Mouse (Mus musculus) embryonic facial prominence, embryonic 15.5 days (tissue): ENCODE data around the gene Slc41a2. TPM values are rescaled to one million over a fixed set of nuclear protein-coding genes. Genes with fewer than 3 reads are reported as not detected.
A peak's percentile ranks its signal among the peaks of the same experiment; 100 is the strongest.
"Not testable (repeated sequence)": the region's sequence is repeated elsewhere in the genome, so short reads cannot be mapped to it uniquely, and the experiment has no call there.

Experiments
- ATAC-seq: fragments of 200-750 bp; cut with Nextera tagmentation; 2 replicates; pipeline ENCODE4 v1.8.0; 2017; ENCODE audit warnings: low read depth, moderate TSS enrichment; ENCODE audit not compliant: insufficient number of reproducible peaks, low FRiP score, low TSS enrichment
- H3K27ac ChIP-seq: fragments of 300-500 bp; sonication (generic); replicated peaks from 2 replicates; pipeline ENCODE4 v1.5.1; 2015; ENCODE audit warnings: mild to moderate bottlenecking, inconsistent platforms
- H3K27me3 ChIP-seq: fragments of 300-500 bp; sonication (generic); 2 replicates; pipeline ENCODE4 v1.6.1; 2015; ENCODE audit warnings: inconsistent platforms
- H3K36me3 ChIP-seq: fragments of 300-500 bp; sonication (generic); 2 replicates; pipeline ENCODE4 v1.6.1; 2015; ENCODE audit warnings: mild to moderate bottlenecking, inconsistent platforms
- H3K4me1 ChIP-seq: fragments of 300-500 bp; sonication (generic); 2 replicates; pipeline ENCODE4 v1.6.1; 2015; ENCODE audit warnings: inconsistent platforms
- H3K4me2 ChIP-seq: fragments of 300-500 bp; sonication (generic); replicated peaks from 2 replicates; pipeline ENCODE4 v1.6.1; 2015; ENCODE audit warnings: mild to moderate bottlenecking, inconsistent platforms
- H3K4me3 ChIP-seq: fragments of 300-500 bp; sonication (generic); replicated peaks from 2 replicates; pipeline ENCODE4 v1.5.1; 2015; ENCODE audit warnings: mild to moderate bottlenecking, inconsistent platforms
- H3K9ac ChIP-seq: fragments of 300-500 bp; sonication (generic); 2 replicates; pipeline ENCODE4 v1.6.1; 2015; ENCODE audit warnings: inconsistent platforms
- H3K9me3 ChIP-seq: fragments of 300-500 bp; sonication (generic); replicated peaks from 2 replicates; pipeline ENCODE4 v1.6.1; 2016; ENCODE audit warnings: inconsistent platforms
- WGBS: fragments of 180-500 bp; shearing (Covaris S2); methylation state at CpG from one replicate; pipeline ENCODE4 v1.1.7; 2015; 5-methylcytosine and 5-hydroxymethylcytosine counted together
- polyA plus RNA-seq: library from polyadenylated mRNA; unstranded; fragments of >200 nt; fragmentation: Nextera tagmentation; extraction: Ambion mirVana; gene quantifications from 2 replicates; pipeline ENCODE4 v1.2.1, GENCODE M21; 2015

The Slc41a2 gene
- polyA plus RNA-seq, 1 experiment from 2014 or later, result 2.3 TPM

GRCm38 (mm10) chr10:83374045-83374656 is 36.5 kb upstream of the Slc41a2 start:
- Histone ChIP-seq H3K9me3 (no peaks in the 10 kb centered on the region), H3K27ac (no peak overlapping the region), H3K4me2 (no peak overlapping the region), H3K27me3 (no peaks in the 10 kb centered on the region), H3K4me1 (no peaks in the 10 kb centered on the region), H3K36me3 (peaks cover 33% of the 10 kb centered on the region), H3K9ac (no peak overlapping the region), H3K4me3 (no peak overlapping the region)
- ATAC-seq, result no peak
- WGBS, result 87% methylated on average over 3 of the region's 3 CpGs

GRCm38 (mm10) chr10:83368918-83369317 is 31.2 kb upstream of the Slc41a2 start:
- 83% methylated on average over 5 of the region's 5 CpGs for WGBS
- Histone ChIP-seq H3K27me3 (no peaks in the 10 kb centered on the region), H3K9ac (no peak overlapping the region), H3K4me3 (no peak overlapping the region), H3K4me2 (no peak overlapping the region), H3K36me3 (peaks cover 73% of the 10 kb centered on the region), H3K27ac (no peak overlapping the region), H3K4me1 (no peaks in the 10 kb centered on the region), H3K9me3 (no peaks in the 10 kb centered on the region)
- no peak for ATAC-seq

GRCm38 (mm10) chr10:83363451-83363850 is 25.8 kb upstream of the Slc41a2 start:
- Histone ChIP-seq H3K9ac (no peak overlapping the region), H3K4me1 (peaks cover 13% of the 10 kb centered on the region), H3K36me3 (peaks cover 51% of the 10 kb centered on the region), H3K4me3 (no peak overlapping the region), H3K27me3 (no peaks in the 10 kb centered on the region), H3K27ac (no peak overlapping the region), H3K9me3 (no peaks in the 10 kb centered on the region), H3K4me2 (no peak overlapping the region)
- WGBS, result 93% methylated on average over 8 of the region's 8 CpGs
- no peak for ATAC-seq

GRCm38 (mm10) chr10:83361643-83362382 is 24.1 kb upstream of the Slc41a2 start:
- H3K36me3 ChIP-seq, result peaks cover 35% of the 10 kb centered on the region
- no peak for ATAC-seq
- H3K9ac ChIP-seq, result no peak overlapping the region
- WGBS, result 43% methylated on average over 5 of the region's 5 CpGs
- H3K27me3 ChIP-seq, result no peaks in the 10 kb centered on the region
- H3K9me3 ChIP-seq, result no peaks in the 10 kb centered on the region
- H3K4me3 ChIP-seq, result peak overlapping the region; percentile 80; the same call in 1 of the 2 replicates
- H3K4me1 ChIP-seq, result peaks cover 13% of the 10 kb centered on the region
- peak overlapping the region; percentile 25; the same call in 1 of the 2 replicates for H3K4me2 ChIP-seq
- no peak overlapping the region for H3K27ac ChIP-seq

- Histone ChIP-seq H3K27ac (peak overlapping the region; percentile 85), H3K9me3 (no peaks in the 10 kb centered on the region), H3K27me3 (no peaks in the 10 kb centered on the region), H3K36me3 (peaks cover 20% of the 10 kb centered on the region), H3K4me1 (peaks cover 13% of the 10 kb centered on the region), H3K9ac (peak overlapping the region; percentile 76), H3K4me3 (peak overlapping the region; percentile 80), H3K4me2 (peak overlapping the region; percentile 78)
- WGBS, result under 1% methylated on average over 40 of the region's 40 CpGs
- ATAC-seq, result peak; percentile 78
Observed at GRCm38 (mm10) chr10:83360356-83360755, 22.7 kb upstream of the Slc41a2 start.

GRCm38 (mm10) chr10:83359956-83360355 is 22.3 kb upstream of the Slc41a2 start, which contains the start of gene D10Wsu102e:
Gene D10Wsu102e (plus strand): TSS chr10:83360221.
- no peaks in the 10 kb centered on the region for H3K9me3 ChIP-seq
- peak; percentile 97 for ATAC-seq
- peak within 1 kb of the TSS; percentile 78 for H3K4me2 ChIP-seq
- H3K9ac ChIP-seq, result peak within 1 kb of the TSS; percentile 76
- H3K4me1 ChIP-seq, result peaks cover 13% of the 10 kb centered on the region
- no peaks in the 10 kb centered on the region for H3K27me3 ChIP-seq
- peaks cover 17% of the 10 kb centered on the region for H3K36me3 ChIP-seq
- WGBS, result under 1% methylated on average over 30 of the region's 30 CpGs
- H3K4me3 ChIP-seq, result peak within 1 kb of the TSS; percentile 80
- peak within 1 kb of the TSS; percentile 85 for H3K27ac ChIP-seq

GRCm38 (mm10) chr10:83359451-83359850 is 21.8 kb upstream of the Slc41a2 start:
- ATAC-seq, result no peak
- no peaks in the 10 kb centered on the region for H3K27me3 ChIP-seq
- H3K36me3 ChIP-seq, result peaks cover 12% of the 10 kb centered on the region
- no peaks in the 10 kb centered on the region for H3K9me3 ChIP-seq
- H3K4me1 ChIP-seq, result peaks cover 13% of the 10 kb centered on the region
- 82% methylated on average over 4 of the region's 4 CpGs for WGBS
- peak overlapping the region; percentile 80 for H3K4me3 ChIP-seq
- H3K27ac ChIP-seq, result peak overlapping the region; percentile 85
- H3K4me2 ChIP-seq, result peak overlapping the region; percentile 78
- H3K9ac ChIP-seq, result no peak overlapping the region

GRCm38 (mm10) chr10:83356416-83356815 is 18.7 kb upstream of the Slc41a2 start:
- H3K27me3 ChIP-seq, result no peaks in the 10 kb centered on the region
- no peaks in the 10 kb centered on the region for H3K9me3 ChIP-seq
- no peak for ATAC-seq
- H3K9ac ChIP-seq, result no peak overlapping the region
- H3K4me3 ChIP-seq, result no peak overlapping the region
- no peak overlapping the region for H3K4me2 ChIP-seq
- no peak overlapping the region for H3K27ac ChIP-seq
- H3K4me1 ChIP-seq, result peaks cover 18% of the 10 kb centered on the region
- WGBS, result 69% methylated on average over 12 of the region's 12 CpGs
- no peaks in the 10 kb centered on the region for H3K36me3 ChIP-seq

- no peak overlapping the region for H3K9ac ChIP-seq
- no peaks in the 10 kb centered on the region for H3K27me3 ChIP-seq
- no peak overlapping the region for H3K4me3 ChIP-seq
- peaks cover 10% of the 10 kb centered on the region for H3K4me1 ChIP-seq
- WGBS, result 46% methylated on average over 8 of the region's 8 CpGs
- 0 out of 2 replicates have a peak, but pooled peaks have one; percentile 11 for ATAC-seq
- no peaks in the 10 kb centered on the region for H3K9me3 ChIP-seq
- H3K4me2 ChIP-seq, result peak overlapping the region; percentile 36
- no peaks in the 10 kb centered on the region for H3K36me3 ChIP-seq
- H3K27ac ChIP-seq, result peak overlapping the region; percentile 55; the same call in 1 of the 2 replicates
Observed at GRCm38 (mm10) chr10:83354333-83354719, 16.6 kb upstream of the Slc41a2 start.

GRCm38 (mm10) chr10:83353680-83354332 is 16.1 kb upstream of the Slc41a2 start:
- 27% methylated on average over 14 of the region's 14 CpGs for WGBS
- ATAC-seq, result no peak
- Histone ChIP-seq H3K4me2 (peak overlapping the region; percentile 36), H3K4me1 (peaks cover 10% of the 10 kb centered on the region), H3K27me3 (no peaks in the 10 kb centered on the region), H3K9ac (no peak overlapping the region), H3K9me3 (no peaks in the 10 kb centered on the region), H3K27ac (peak overlapping the region; percentile 55; the same call in 1 of the 2 replicates), H3K4me3 (no peak overlapping the region), H3K36me3 (no peaks in the 10 kb centered on the region)

GRCm38 (mm10) chr10:83351779-83352178 is 14.1 kb upstream of the Slc41a2 start:
- not testable (repeated sequence) for H3K27ac ChIP-seq, H3K36me3 ChIP-seq, ATAC-seq, H3K9me3 ChIP-seq, H3K27me3 ChIP-seq, H3K4me3 ChIP-seq, H3K9ac ChIP-seq, H3K4me2 ChIP-seq
- peaks cover 10% of the 10 kb centered on the region for H3K4me1 ChIP-seq
- 88% methylated on average over 4 of the region's 4 CpGs for WGBS
